Mouse (Mus musculus): ENCODE measurements at regions not wholly inside any gene's neighbourhood (a gene's known extent, or its start where the extent isn't known, plus 50 kb on each side); places are given as distances from the start of the nearest gene placed in this dataset.

DNA sequence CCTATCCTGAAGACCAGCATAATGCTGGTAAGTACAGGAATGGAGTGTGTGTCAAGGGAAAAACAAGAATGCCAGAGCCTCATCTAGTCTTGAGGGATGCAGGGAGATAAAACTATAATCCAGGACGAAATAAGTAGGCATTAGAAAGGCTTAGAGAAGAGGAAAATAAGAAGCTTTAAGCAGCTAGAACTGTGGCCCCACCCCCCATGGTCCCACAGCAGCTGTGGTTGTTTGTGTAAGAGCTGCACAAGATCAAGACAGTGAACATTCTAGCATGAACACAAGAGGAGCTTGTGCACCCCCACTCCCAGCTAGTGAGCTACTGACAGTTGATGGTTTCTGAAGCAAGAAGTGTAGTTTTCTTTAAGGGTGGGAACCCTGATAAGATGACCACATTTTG lies 315.9 kb downstream of the Tmem135 start:
- DNase-seq: no peak

DNA sequence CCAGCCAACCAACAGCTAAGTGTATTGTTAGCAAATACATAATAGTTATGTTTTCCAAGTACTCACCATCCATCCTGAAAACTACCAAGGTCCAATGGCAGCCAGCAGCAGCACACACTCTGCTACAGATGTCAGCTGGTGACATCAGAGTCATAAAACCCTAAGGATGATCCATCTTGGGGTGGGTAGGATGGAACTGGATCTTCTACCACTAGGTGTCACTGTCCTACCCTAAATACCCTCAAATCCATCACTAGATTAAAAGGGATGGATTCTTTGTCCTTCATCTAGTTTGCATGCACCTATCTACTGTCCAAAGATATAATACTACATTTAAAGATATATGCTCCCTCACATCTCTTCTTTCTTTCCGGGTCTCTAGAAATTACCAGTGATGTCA lies 317.7 kb downstream of the Tmem135 start:
- peak in 1 of 2 experiments; percentile 24 for DNase-seq

DNA sequence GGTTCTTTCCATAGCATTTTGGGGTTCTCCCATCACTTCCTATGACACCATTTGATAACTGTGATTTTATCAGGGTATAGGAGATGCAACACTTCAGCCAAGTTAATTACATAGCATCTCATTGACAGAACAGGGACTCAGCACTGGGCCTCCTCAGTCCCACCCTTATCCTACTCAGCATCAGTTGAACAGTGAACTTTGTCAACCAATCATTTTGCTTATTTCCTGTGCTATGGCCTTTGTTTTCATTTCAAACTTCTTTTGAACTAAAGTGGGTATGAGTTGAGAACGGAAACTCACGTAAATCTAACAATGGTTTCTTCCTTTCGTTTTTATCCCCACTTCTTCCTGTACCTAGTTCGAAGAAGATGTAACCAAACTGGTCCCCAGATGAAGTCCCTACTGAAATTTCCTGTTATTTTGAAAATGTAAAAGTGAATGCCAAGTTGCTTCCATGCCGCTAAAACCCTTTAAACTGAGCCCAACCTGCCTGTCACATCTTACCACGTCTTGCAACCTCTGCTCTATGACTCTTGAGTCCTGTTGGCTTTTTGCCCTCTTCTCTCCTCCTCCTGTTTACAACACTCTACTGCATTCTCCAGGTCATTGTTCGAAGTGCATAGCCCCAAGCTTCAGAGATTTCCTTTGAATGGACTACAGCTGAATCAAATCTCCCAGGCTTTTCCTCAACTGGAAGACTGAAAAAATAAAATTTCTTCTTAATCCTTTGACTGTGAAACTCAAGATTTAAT lies 329.9 kb downstream of the Tmem135 start:
- DNase-seq: no peak

DNA sequence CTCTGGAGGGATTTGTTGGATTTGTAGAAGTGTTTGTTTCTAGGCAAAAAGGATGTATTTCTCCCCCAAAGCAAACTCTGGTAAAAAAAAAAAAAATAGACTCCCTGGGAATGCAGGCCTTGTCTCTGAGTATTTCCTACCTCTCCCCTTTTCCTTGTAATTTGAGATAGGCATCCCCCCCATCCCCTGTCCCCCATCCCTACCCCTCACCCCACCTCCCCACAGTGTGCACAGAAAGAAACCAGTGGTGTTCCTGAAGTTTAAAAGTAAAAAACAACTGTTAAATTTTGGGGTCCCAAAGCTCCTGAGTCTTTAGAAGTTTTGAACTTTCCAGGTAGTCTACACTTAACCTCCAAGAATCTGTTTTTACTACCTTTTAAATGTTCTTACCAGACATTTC lies 334.0 kb downstream of the Tmem135 start:
- no peak for DNase-seq

DNA sequence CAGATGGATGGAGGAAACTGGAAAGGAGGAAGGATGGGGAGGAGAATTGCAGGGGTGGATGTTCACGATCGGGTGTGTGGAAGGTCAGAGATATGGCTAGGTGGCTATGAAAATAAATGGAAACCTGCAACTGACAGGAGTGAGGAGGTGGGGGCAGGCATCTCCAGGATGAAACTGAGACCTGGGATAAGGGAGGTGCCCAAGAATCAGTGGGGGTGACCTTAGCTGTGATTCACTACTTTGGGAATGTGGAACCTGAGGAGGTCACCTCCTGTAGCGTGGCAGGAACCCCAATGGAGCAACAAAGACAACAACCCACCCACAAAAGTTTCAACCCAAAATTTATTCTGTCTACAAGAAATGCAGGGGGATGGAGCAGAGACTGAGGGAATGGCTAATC lies 339.6 kb downstream of the Tmem135 start:
- DNase-seq: no peak

DNA sequence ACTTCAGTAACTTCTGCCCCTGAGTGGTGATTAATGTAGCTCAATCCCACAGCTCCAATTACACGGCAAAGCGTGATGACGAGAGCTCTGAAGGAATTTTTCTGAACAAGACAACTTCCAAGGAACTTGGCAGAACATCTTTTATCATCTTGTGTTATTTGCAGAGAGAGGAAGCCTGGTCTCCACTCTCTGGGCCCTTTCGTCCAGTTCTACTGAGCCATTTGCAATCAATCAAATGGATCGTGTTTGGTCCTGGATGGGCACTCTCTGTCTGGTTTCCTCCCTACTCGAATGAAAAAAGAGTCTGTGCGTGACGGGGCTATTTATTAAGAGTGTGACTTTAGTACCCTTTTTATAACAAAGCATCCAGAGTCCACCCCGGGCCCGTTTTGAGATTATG lies 340.4 kb downstream of the Tmem135 start:
- no peak for DNase-seq

DNA sequence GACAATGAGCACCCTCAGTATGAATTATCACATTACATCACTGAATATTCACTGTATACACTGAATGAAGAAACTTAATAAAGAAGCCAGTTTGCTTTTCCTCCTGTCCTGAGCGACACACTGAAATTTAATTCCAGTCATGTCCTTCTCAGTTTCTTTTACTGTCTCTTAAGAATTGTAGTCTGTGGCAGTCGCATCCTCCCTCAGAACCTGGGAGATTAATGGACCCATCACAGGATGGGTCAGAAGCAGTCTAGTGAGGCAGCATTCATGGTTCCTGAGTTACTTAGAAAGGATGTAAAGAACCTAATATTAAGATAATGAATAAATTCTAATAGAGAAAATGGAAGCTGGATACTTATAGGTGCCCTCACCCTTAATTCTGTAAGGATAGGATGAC lies 349.5 kb downstream of the Tmem135 start:
- DNase-seq: no peak

DNA sequence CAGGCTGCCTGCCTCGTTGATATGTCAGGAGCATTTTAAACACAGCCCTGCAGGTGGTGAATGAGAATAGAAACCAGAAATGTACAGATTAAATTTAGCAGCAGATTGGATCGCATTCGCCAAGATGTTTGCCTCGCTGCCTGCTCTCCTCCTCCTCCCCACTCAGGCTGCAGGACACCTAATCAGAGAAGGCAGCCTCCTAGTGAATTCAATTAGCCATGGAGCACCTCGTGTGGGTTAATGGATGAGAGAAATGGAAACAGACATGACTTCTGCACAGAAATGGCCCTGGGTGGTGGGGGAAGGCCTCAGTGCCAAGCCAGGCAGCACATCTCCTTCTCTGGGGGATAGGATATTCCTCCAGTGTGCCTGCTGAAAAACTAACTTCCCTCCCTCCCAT lies 352.8 kb downstream of the Tmem135 start:
- no peak for DNase-seq

DNA sequence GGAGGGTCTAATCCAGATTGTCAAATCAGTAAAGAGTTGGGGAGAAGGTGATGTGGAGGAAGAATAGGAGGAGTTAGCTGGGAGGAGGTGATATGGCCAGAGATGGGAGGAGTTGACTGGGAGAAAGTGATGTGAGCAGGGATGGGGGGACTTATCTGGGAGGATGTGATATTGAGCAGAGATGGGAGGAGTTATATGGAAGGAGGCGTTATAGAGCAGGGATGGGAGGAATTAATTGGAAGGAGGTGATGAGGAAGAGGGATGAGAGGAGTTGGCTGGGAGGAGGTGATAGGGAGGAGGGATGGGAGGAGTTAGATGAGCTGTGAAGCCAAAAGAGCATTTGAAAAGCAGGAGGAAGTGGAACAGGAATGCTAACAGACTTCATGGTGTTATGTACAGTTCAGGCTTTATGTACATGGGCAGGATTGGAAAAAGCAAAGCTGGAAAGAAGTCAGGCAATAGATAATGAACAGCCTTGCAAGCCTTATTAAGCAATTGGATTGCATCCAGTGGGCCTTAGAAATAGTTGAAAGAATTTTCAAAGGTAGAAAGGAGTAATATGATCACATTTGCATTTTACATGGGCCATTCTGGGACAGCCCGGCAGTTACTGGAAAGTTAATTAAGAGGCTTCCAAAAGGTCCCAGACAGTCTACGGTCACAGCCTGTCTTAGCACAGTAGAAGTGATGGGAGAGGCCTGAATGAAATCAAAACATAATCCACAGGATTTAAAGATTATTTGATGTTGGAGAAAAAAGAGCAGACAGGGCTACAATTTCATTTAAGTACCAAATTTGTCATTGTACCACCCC lies 357.4 kb downstream of the Tmem135 start:
- DNase-seq: no peak

DNA sequence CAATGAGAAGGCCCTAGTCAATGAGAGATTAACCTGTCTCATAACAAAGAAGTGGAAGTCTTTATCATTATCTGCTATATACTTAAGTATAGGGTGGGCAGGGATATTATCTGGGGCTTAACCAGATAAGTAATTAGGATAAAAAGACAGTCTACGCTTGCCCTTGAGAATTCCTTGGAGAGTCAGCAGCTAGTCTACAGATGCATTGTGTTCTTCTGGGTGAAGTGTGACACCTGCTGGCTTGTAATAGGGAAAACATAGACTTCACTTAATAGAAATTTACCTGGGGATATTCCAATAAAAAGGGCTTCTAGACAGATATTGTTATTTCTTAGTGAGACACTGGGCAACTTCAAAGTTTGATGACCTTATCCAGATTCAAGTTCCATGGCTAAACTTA lies 361.0 kb downstream of the Tmem135 start:
- peak in 1 of 2 experiments; percentile 2 for DNase-seq

DNA sequence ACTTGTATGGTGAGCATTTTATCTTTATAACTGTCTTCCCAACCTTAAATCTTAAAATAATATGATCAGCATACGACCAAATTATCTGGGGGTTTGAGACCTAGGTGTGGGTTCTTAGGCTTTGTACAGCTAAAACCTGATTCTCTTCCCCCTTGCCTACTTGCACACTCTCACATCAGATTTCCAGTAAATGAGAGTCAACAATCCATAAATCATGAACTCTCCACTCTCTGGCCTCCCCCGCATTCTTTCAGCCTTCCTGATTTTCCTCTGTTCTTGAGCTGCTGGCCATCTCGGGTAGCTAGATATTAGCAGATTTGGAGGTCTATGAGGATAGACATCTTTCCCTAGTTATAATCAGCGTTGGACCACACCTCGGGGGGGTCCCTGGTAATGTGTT lies 362.7 kb downstream of the Tmem135 start:
- no peak for DNase-seq

DNA sequence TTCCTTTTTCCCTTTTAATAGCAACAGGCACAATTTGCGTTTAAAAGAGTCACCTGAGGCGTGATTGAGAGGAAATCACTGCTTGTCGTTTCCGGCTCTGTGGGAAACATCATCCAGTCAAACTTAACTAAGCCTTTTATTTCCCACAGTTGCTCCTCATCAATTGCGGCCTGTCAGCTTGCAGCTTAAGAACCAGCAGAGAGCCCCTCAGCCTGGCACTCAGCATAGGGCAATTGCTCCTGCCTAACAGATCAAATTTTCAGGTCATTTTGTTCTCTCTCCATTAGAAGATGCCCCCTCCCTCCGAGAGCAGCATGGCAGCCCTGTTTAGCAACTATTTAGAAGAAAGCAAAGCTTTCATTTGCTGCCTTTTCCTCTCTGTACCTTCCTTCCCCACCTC lies 363.9 kb downstream of the Tmem135 start:
- no peak for DNase-seq

DNA sequence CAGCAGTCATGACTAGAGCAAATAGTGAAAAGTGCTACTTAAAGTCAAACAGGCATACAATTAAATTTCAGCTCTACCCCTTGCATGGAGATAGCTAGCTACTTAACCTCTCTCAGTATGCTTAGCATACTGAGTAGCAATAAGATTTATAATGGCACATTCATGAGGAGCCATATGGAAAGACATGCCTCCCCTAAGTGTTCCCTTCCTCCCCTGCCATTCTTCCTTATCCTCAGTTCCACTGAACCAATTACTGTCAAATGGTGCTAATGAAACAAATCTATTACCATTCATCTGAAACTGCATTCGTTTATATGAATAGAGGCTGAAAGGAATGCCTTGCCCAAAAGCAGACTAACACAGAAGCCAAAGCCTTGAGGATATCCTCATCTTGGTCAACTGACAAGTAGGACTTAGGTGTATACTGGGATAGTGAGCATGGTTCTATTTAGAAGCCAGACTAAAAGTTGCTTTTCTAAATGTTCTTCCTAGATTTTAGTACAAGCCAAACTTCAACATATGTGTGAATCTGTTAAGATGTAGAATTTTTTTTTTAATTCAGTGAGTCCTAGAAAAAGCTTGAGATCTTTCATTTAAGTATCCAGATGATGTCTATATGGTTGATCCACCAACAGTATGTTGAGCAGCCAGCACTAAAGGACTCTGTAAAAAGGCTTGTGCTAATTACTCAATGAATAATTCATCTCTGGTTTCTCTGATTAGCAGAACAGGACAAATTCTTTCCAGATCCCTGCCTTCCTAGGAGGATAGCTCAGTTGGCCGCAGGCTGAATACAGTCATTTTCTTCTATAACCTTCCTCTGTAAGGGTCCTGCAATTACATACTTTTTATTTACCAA lies 368.7 kb downstream of the Tmem135 start:
- DNase-seq: no peak

DNA sequence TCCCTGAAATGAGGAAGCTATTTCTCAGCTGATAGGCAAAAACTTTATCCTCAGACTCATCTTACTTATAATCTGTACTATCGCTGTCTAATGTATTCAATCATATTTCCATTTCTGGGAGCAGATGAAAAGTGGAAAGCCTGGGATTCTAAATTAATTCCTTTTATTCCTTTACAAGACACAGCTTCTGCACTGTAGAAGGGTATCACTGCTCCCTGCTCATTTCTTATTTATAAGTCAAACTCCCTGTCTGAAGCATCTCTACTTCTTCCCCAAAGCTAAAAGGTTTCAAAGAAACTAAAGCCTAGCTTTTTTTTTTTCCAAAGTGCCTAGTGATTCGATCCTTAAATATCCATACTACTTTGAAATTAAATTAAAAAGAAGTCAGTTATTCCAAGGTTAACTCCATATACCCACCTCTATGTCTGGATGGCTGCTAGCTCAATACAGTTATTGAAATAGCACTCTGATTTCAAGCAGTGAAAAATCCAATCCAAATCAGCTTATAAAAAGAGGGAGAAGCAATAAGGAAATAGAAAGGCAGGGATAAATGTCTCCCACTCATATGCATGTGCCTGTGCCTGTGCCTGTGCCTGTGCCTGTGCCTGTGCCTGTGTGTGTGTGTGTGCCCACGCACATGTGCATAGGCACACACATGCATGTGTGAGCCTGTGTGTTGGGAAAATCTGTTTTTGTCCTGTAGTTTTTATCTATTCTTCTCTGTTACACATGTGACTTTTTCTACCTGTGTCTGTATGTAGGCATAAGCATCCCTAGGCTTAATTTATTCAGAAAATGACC lies 380.6 kb downstream of the Tmem135 start:
- DNase-seq: no peak

DNA sequence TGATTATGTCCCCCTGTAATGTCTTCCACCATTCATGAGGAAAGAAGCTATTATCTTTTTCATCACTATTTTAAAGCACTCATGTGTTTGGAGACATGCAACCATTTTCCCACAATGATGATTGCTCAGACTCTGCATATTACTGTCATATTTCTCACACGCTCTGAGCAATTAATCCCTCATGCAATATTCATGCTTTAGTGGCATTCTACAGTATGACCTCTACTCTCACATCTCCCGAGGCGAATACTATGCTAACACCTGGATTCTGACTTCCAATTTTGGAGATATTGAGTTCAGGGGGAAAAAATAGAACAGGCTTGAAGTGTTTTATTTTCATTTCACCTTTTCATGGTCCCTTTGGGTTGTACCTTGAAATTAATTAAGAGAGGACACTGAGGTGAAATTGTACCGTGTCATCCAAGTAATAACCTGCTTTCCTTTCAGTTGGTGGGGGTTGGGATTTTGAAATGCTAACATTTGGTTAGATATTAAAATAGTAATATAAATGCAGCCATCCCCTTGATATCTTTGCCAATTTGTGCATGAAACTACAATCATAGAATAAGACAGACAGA lies 405.1 kb downstream of the Tmem135 start:
- DNase-seq: no peak

DNA sequence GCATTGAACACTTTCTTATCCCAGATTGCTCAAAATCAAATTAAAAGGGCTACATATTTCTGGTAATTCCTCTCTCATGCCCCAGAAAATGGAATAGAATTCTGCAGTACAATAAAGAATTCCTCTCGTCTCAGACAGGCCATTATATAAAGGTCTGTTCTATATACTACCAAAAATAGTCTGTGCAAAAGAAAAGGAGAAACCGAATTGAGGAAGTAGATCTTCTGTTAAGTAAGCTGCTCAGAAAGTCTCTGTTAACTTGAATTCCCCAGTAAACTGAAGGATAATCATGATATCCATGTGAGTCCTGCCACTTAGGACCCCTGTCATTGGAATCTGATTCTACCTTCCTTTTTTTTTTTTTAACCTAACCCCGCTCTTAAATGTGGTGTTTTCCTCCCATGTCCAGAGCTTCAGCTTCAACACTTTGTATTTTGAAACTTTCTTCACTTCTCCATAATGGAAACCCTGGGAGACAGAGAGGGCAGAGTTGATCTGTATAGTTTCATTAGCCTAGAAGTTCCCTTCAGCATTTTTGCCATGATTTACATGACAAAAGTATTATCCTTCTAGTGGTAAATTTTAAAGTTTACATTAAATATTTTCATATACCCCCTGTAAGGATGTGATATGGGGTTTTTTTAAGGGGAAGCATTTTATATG lies 406.1 kb downstream of the Tmem135 start:
- DNase-seq: no peak

DNA sequence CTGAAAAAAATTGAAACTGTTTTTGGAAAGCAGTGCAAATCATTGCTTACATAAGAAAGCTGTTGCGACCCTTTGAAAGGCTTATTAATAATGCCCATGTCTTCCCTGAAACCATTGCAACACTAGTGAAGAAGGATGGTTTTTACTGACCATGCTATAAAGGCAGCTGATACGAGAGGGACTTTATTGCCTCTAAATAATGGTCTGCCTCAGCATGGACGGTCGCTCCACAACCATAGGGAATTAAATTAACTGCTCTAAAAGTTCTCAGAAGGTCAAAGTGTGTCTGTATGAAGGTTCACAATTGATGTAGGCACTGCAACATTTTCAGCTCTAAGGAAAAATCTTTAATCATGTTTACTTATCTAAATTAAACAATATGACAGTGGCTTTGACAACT lies 429.6 kb downstream of the Tmem135 start:
- no peak for DNase-seq

DNA sequence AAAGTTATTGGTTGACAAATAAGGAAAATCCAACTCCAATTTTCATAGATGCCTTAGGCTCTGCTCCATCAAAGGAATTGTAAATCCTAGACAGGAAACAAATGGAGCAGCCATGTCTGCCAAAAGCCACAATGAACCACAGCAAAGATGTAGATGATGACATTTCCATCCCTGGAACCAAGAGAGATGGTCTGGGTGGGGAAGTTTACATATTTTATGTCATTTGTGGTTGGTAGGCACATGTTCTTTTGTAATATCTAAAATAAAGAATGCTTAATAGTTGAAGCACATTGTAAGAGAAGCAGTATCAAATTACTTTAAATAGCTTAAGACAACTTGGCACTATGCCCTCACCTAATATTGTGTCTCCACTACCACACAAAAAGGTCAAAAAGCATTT lies 443.2 kb downstream of the Tmem135 start:
- no peak for DNase-seq

DNA sequence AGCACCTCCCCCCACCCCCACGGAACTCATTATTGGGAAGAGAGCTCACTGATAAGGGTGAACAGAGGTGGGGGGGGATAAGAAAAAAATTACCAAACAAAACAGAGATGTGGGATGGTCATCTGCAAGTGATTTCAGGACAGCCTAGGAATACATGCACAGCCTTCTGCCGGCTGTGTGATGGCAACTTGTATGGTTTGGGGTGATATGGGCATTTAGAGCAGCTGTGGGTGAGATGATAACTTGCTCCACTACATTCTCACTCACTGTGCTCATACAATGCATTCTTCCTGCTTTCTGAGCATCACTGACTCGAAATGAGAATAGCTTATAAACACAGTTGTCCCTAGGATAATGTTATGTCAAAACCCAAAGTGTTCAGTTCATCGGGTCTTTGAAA lies 443.8 kb downstream of the Tmem135 start:
- no peak for DNase-seq

DNA sequence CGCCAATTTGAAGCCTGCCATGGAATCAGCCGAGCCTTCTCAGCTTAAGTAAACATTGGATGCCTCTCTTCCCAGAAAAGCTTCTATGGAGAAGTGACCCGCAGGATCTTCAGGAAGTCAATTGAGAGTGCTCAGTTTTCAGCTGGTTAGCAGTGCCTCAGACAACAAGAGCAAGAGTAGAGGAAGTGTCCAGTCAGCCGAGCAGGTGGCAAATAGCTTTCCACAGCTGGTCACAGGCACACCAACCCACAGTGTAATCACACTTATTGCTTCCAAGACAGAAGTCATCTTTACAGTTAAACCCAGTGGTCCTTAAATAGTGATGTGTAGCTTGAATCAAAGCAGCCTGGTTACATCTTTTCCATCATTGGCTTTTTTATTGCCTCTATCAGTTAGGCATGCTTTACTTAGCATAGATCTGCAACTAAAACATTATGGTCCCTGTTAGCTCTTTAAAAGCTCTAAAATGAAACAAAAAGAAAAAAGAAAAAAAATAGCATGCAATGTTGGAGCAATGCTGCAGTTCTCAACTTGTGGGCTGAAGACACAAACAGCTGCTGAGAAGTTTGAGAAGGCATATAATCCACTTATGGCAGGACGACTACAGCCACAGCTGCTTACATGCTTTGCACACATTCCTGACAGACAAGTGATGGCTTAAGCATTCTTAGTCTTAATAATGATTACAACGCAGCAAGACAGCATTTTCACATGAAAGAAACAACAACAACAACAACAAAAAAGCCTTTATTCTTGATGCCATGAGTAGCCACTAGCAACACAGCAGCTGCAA lies 444.5 kb downstream of the Tmem135 start:
- no peak for DNase-seq

DNA sequence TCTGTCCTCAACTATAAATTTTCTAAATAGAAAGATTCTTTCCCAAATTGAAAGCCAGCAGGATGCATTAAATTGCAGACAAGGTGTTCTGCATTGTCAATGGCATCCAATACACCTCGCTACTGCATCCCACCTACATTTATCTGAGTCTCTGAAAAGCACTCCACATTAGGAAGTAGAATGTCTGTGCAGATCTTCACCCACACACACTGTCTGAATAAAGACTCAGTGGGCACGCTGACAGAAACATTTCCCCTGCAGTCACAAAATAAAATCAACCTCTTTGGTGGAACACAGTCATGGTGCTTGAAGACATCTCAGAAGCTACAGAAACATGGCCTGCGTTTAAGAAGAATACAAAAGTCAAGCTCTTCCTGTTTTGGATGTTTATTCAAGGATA lies 449.0 kb downstream of the Tmem135 start:
- DNase-seq: no peak
